Mouse (Mus musculus): Measurements from ENCODE around the gene Evi5. TPM values are rescaled to one million over a fixed set of nuclear protein-coding genes. Genes with fewer than 3 reads are reported as not detected.

Gene Evi5
- total RNA-seq, 2 experiments from 2014 or later, result 73.4 to 88.4 TPM

Other genes starting within 250 kb of the Evi5 start
- gene Gfi1, start 149.1 kb downstream of the Evi5 start, total RNA-seq (2021), result not detected
- not detected for gene Ube2d2b, start 45.0 kb downstream of the Evi5 start, total RNA-seq (2021)
- 10 to 100 TPM; 51.5 to 67.5 TPM for gene Rpl5, start 25.4 kb upstream of the Evi5 start, total RNA-seq (2021)
- 10 to 100 TPM; 26.2 to 33.0 TPM for gene Fam69a, start 112.0 kb upstream of the Evi5 start, total RNA-seq (2021)
- gene Mtf2, start 190.6 kb upstream of the Evi5 start, total RNA-seq (2021), result 10 to 100 TPM; 43.1 to 65.6 TPM

All from left cerebral cortex, postnatal 36 days (tissue).